Mouse (Mus musculus) liver, embryonic 14.5 days (tissue): Measurements from ENCODE around the gene Smco3. TPM values are rescaled to one million over a fixed set of nuclear protein-coding genes. Genes with fewer than 3 reads are reported as not detected.

ENCODE experiments used
- ATAC-seq: fragments of 200-750 bp; cut with Nextera tagmentation; 2 replicates; pipeline ENCODE4 v1.8.0; 2017; ENCODE audit warnings: moderate number of reproducible peaks, mild to moderate bottlenecking, moderate library complexity; ENCODE audit not compliant: insufficient read depth
- DNase-seq, 3 experiments: peaks; one replicate each; pipeline ENCODE4 v3.0.0-alpha.2; 2012 to 2013; ENCODE audit warnings: low read depth in 3 of 3, low spot score in 3 of 3
- H3K27ac ChIP-seq: fragments of 300-500 bp; sonication (generic); 2 replicates; pipeline ENCODE4 v1.5.1; 2014; ENCODE audit warnings: moderate library complexity, mild to moderate bottlenecking, control low read depth, inconsistent platforms
- H3K27me3 ChIP-seq: fragments of 300-500 bp; sonication (generic); 2 replicates; pipeline ENCODE4 v1.6.1; 2014; ENCODE audit warnings: mild to moderate bottlenecking, low read length, moderate library complexity; ENCODE audit not compliant: control insufficient read depth, insufficient read depth
- H3K36me3 ChIP-seq: fragments of 300-500 bp; sonication (generic); replicated peaks from 2 replicates; pipeline ENCODE4 v1.6.1; 2014; ENCODE audit warnings: low read depth; ENCODE audit not compliant: control insufficient read depth, insufficient read depth
- H3K4me1 ChIP-seq, 2 experiments: fragments of 200-500 bp in 1 of 2; fragments of 300-500 bp in 1 of 2; sonication (generic) in 1 of 2; replicated peaks; 2 replicates each; pipeline ENCODE4 v1.6.1; 2012 to 2014; ENCODE audit warnings: antibody characterized with exemption in 1 of 2, inconsistent platforms in 1 of 2, low read length in 1 of 2; ENCODE audit not compliant: control insufficient read depth in 2 of 2, insufficient read depth in 2 of 2
- H3K4me2 ChIP-seq: fragments of 300-500 bp; sonication (generic); 2 replicates; pipeline ENCODE4 v1.6.1; 2014; ENCODE audit warnings: low read depth, mild to moderate bottlenecking, control low read depth, moderate library complexity
- H3K4me3 ChIP-seq, 2 experiments: fragments of 200-500 bp in 1 of 2; fragments of 300-500 bp in 1 of 2; sonication (generic) in 1 of 2; 2 replicates each; pipeline ENCODE4 v1.5.1; 2012 to 2014; ENCODE audit warnings: low read depth in 2 of 2, low read length in 2 of 2, mild to moderate bottlenecking in 2 of 2, control low read depth in 1 of 2, inconsistent platforms in 1 of 2, moderate library complexity in 1 of 2; ENCODE audit not compliant: insufficient read depth in 1 of 2
- H3K9ac ChIP-seq: fragments of 300-500 bp; sonication (generic); replicated peaks from 2 replicates; pipeline ENCODE4 v1.6.1; 2014; ENCODE audit warnings: mild to moderate bottlenecking, control low read depth, moderate library complexity
- H3K9me3 ChIP-seq: fragments of 300-500 bp; sonication (generic); 2 replicates; pipeline ENCODE4 v1.6.1; 2016; ENCODE audit warnings: low read length, mixed read lengths; ENCODE audit not compliant: control insufficient read depth
- CTCF ChIP-seq: IDR thresholded peaks from 2 replicates; pipeline ENCODE4 v1.5.1; 2016; ENCODE audit warnings: antibody characterized with exemption, low read depth, control low read depth
- EP300 ChIP-seq: IDR thresholded peaks from 2 replicates; pipeline ENCODE4 v1.6.1; 2016; ENCODE audit warnings: antibody characterized with exemption, low read depth
- WGBS: fragments of 180-500 bp; shearing (Covaris S2); extraction: QIAGEN DNeasy Blood & Tissue Kit; methylation state at CpG from one replicate; pipeline ENCODE4 v1.1.7; 2014; ENCODE audit not compliant: insufficient replicate concordance; 5-methylcytosine and 5-hydroxymethylcytosine counted together
- polyA plus RNA-seq, 2 experiments: library from polyadenylated mRNA; depleted of rRNA in 1 of 2; stranded (reverse) in 1 of 2; unstranded in 1 of 2; fragments of >200 nt; fragmentation: Nextera tagmentation in 1 of 2; extraction: Ambion mirVana in 1 of 2; gene quantifications; 2 replicates each; pipeline versions ENCODE4 v1.2.1 to v1.2.3; 2012 to 2014

Smco3 gene
- polyA plus RNA-seq, 2 experiments, result 0.11 TPM; not detected in 1

- TF ChIP-seq EP300, result no peak
- no peak for TF ChIP-seq CTCF
- peaks cover 38 to 44% of the 10 kb centered on the region in 2 experiments for H3K4me1 ChIP-seq
- no peak for DNase-seq
- H3K9me3 ChIP-seq, result no peaks in the 10 kb centered on the region
- H3K27me3 ChIP-seq, result no peaks in the 10 kb centered on the region
- H3K9ac ChIP-seq, result peak overlapping the region; percentile 78
- H3K27ac ChIP-seq, result peak overlapping the region; percentile 90
- H3K36me3 ChIP-seq, result peaks cover 2% of the 10 kb centered on the region
- H3K4me3 ChIP-seq, result peak overlapping the region; percentile 12 to 78; a peak in 2 of 4 replicates
- WGBS, result 63% methylated on average over 5 of the region's 5 CpGs
- ATAC-seq, result no peak
- peak overlapping the region; percentile 88 for H3K4me2 ChIP-seq
Observed at GRCm38 (mm10) chr6:136806819-136807218, 28.4 kb downstream of the Smco3 start.

GRCm38 (mm10) chr6:136805409-136805775 is 29.9 kb downstream of the Smco3 start:
- Histone ChIP-seq H3K27ac (peak overlapping the region; percentile 100), H3K9ac (peak overlapping the region; percentile 99), H3K9me3 (no peaks in the 10 kb centered on the region), H3K4me3 (peak overlapping the region in 1 of 2 experiments; percentile 80; a peak in 1 of 4 replicates), H3K4me1 (peaks cover 44 to 52% of the 10 kb centered on the region in 2 experiments), H3K4me2 (peak overlapping the region; percentile 94), H3K27me3 (no peaks in the 10 kb centered on the region), H3K36me3 (no peaks in the 10 kb centered on the region)
- ATAC-seq (no peak), DNase-seq (no peak)
- TF ChIP-seq CTCF (no peak), EP300 (no peak)
- WGBS, result 69% methylated on average over 1 of the region's 1 CpGs

GRCm38 (mm10) chr6:136804705-136805408 is 30.4 kb downstream of the Smco3 start:
- peak in 2 of 3 experiments; percentile 36 to 44 for DNase-seq
- no peak for ATAC-seq
- H3K4me1 ChIP-seq, result peaks cover 38 to 47% of the 10 kb centered on the region in 2 experiments
- no peaks in the 10 kb centered on the region for H3K9me3 ChIP-seq
- WGBS, result 8% methylated on average over 9 of the region's 9 CpGs
- no peaks in the 10 kb centered on the region for H3K36me3 ChIP-seq
- TF ChIP-seq EP300 (no peak), CTCF (no peak; the same call in 1 of the 2 replicates)
- H3K9ac ChIP-seq, result peak overlapping the region; percentile 99
- peak overlapping the region; percentile 58 to 80 for H3K4me3 ChIP-seq
- H3K27ac ChIP-seq, result peak overlapping the region; percentile 100
- H3K4me2 ChIP-seq, result peak overlapping the region; percentile 94
- no peaks in the 10 kb centered on the region for H3K27me3 ChIP-seq

GRCm38 (mm10) chr6:136803739-136804633 is 31.3 kb downstream of the Smco3 start, which contains the start of gene Hist4h4:
TSS of gene Hist4h4 (minus strand) at chr6:136804415.
- peak within 1 kb of the TSS; percentile 100 for H3K27ac ChIP-seq
- peak within 1 kb of the TSS; percentile 58 to 80 for H3K4me3 ChIP-seq
- no peak for TF ChIP-seq CTCF
- TF ChIP-seq EP300, result peak; percentile 86
- peak within 1 kb of the TSS; percentile 99 for H3K9ac ChIP-seq
- DNase-seq (peak; percentile 85 to 95 (median 92)), ATAC-seq (peak; percentile 74)
- under 1% methylated on average over 50 of the region's 50 CpGs for WGBS
- H3K4me1 ChIP-seq, result peaks cover 38 to 46% of the 10 kb centered on the region in 2 experiments
- H3K27me3 ChIP-seq, result no peaks in the 10 kb centered on the region
- H3K36me3 ChIP-seq, result no peaks in the 10 kb centered on the region
- H3K9me3 ChIP-seq, result no peaks in the 10 kb centered on the region
- H3K4me2 ChIP-seq, result peak within 1 kb of the TSS; percentile 94
